Mouse (Mus musculus): Measurements from ENCODE around the gene H2-T23.
A peak's percentile ranks its signal among the peaks of the same experiment; 100 is the strongest.

DNA sequence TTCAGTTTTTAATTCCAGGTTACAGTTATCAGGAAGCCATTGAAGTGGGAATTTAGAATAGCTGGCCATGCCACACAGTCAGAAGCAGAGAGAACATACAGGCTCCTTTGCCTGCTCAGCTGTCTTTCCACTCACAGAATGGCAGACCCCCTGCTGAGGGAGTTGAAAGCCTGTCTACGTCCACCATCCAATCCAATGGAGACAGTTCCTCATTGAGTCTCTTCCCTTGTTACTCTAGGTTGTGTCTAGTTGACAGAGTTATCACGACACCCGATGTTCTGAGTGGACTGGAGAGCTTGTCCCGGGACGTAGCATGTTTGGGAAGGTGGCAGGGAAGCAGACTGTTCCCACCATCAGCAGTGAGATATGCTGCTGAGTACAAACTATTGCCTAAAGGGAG, 7.5 kb downstream of the H2-T23 start:
- TF ChIP-seq SIN3A (IDR thresholded peaks at IDR 0.05; ENCODE audit: low read length) (0 out of 2 replicates have a peak, but pooled peaks have one; percentile 8), E2F4 (IDR thresholded peaks at IDR 0.05; ENCODE audit: borderline replicate concordance, low read depth, low read length) (no peak), GATA1 (IDR thresholded peaks at IDR 0.05; ENCODE audit: low read depth, low read length) (no peak), MXI1 (IDR thresholded peaks at IDR 0.05; ENCODE audit: low read depth, low read length) (no peak), POLR2A (IDR thresholded peaks at IDR 0.05; ENCODE audit: control insufficient read depth in 1 of 2, insufficient read depth in 1 of 2, low read depth in 1 of 2, low read length in 2 of 2, poor library complexity in 1 of 2) (no peak), CHD1 (IDR thresholded peaks at IDR 0.05; ENCODE audit: low read depth, low read length) (no peak), TAL1 (IDR thresholded peaks at IDR 0.05; ENCODE audit: low read length) (no peak), CTCF (IDR thresholded peaks at IDR 0.05 in 2 of 3, conservative IDR thresholded peaks at IDR 0.05 in 1 of 3; ENCODE audit: control insufficient read depth in 1 of 3, insufficient read depth in 1 of 3, low read depth in 2 of 3, low read length in 3 of 3, poor library complexity in 1 of 3, severe bottlenecking in 1 of 3) (no peak), EP300 (IDR thresholded peaks at IDR 0.05; ENCODE audit: low read depth in 1 of 2, low read length in 2 of 2) (no peak)

Data from MEL (cell line).